Mouse (Mus musculus) stomach, embryonic 14.5 days (tissue): Measurements from ENCODE around the gene Mettl14. TPM values are rescaled to one million over a fixed set of nuclear protein-coding genes. Genes with fewer than 3 reads are reported as not detected.
"Not testable (repeated sequence)": the region's sequence is repeated elsewhere in the genome, so short reads cannot be mapped to it uniquely, and the experiment has no call there.

Source experiments
- ATAC-seq: fragments of 200-750 bp; cut with Nextera tagmentation; 2 replicates; pipeline ENCODE4 v1.8.0; 2017; ENCODE audit warnings: low read depth, moderate TSS enrichment; ENCODE audit not compliant: insufficient number of reproducible peaks, insufficient read depth, low FRiP score
- H3K27ac ChIP-seq: fragments of 300-500 bp; sonication (generic); 2 replicates; pipeline ENCODE4 v1.5.1; 2014; ENCODE audit warnings: mild to moderate bottlenecking, low read length, moderate library complexity, mixed read lengths
- H3K27me3 ChIP-seq: fragments of 300-500 bp; sonication (generic); 2 replicates; pipeline ENCODE4 v1.6.1; 2014; ENCODE audit warnings: low read length, control low read depth, mixed read lengths; ENCODE audit not compliant: control insufficient read depth, insufficient read depth
- H3K36me3 ChIP-seq: fragments of 300-500 bp; sonication (generic); 2 replicates; pipeline ENCODE4 v1.6.1; 2014; ENCODE audit warnings: mild to moderate bottlenecking, control low read depth, low read length, moderate library complexity, mixed read lengths; ENCODE audit not compliant: control insufficient read depth, insufficient read depth
- H3K4me1 ChIP-seq: fragments of 300-500 bp; sonication (generic); 2 replicates; pipeline ENCODE4 v1.6.1; 2014; ENCODE audit warnings: low read length, control low read depth, mixed read lengths; ENCODE audit not compliant: control insufficient read depth, insufficient read depth
- H3K4me2 ChIP-seq: fragments of 300-500 bp; sonication (generic); replicated peaks from 2 replicates; pipeline ENCODE4 v1.6.1; 2014; ENCODE audit warnings: low read depth, low read length, control low read depth
- H3K4me3 ChIP-seq: fragments of 300-500 bp; sonication (generic); 2 replicates; pipeline ENCODE4 v1.5.1; 2014; ENCODE audit warnings: low read depth, low read length, control low read depth
- H3K9ac ChIP-seq: fragments of 300-500 bp; sonication (generic); replicated peaks from 2 replicates; pipeline ENCODE4 v1.6.1; 2014; ENCODE audit warnings: low read depth, mild to moderate bottlenecking, control low read depth, low read length, moderate library complexity, mixed read lengths
- H3K9me3 ChIP-seq: fragments of 300-500 bp; sonication (generic); 2 replicates; pipeline ENCODE4 v1.6.1; 2016; ENCODE audit warnings: low read depth, low read length, control low read depth; ENCODE audit not compliant: control insufficient read depth
- whole genome bisulfite sequencing: fragments of 180-500 bp; shearing (Covaris S2); extraction: QIAGEN DNeasy Blood & Tissue Kit; methylation state at CpG from one replicate; pipeline ENCODE4 v1.1.7; 2014; 5-methylcytosine and 5-hydroxymethylcytosine counted together
- polyA plus RNA-seq: library from polyadenylated mRNA; unstranded; fragments of >200 nt; fragmentation: Nextera tagmentation; extraction: Ambion mirVana; gene quantifications from 2 replicates; pipeline ENCODE4 v1.2.1, GENCODE M21; 2014

Gene Mettl14
- polyA plus RNA-seq, 1 experiment from 2014 or later: 21.3 TPM

DNA sequence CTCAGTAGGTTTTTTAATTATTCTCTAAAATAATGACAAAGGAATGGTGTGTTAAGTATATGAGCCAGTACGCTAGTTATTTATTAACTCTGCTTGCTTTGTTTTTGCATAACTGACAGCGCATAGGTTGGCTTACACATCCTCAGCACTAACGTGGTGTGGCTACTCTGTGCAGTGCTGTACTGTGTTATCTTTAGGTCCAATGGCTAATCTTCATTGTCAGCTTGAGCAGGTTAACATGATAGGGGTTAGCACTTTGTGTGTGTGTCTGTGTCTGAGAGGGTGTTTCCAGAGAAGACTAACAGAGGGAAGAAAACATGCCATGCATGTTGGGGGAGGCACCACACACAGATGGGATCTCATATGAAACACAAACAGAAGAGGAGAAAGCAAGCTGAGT, 19.0 kb upstream of the Mettl14 start:
- Histone ChIP-seq H3K36me3 (no peaks in the 10 kb centered on the region), H3K27ac (no peak overlapping the region), H3K4me3 (no peak overlapping the region), H3K27me3 (no peaks in the 10 kb centered on the region), H3K4me1 (no peaks in the 10 kb centered on the region), H3K4me2 (no peak overlapping the region), H3K9me3 (no peaks in the 10 kb centered on the region), H3K9ac (no peak overlapping the region)
- WGBS: 79% methylated on average over 3 of the region's 3 CpGs
- no peak for ATAC-seq

DNA sequence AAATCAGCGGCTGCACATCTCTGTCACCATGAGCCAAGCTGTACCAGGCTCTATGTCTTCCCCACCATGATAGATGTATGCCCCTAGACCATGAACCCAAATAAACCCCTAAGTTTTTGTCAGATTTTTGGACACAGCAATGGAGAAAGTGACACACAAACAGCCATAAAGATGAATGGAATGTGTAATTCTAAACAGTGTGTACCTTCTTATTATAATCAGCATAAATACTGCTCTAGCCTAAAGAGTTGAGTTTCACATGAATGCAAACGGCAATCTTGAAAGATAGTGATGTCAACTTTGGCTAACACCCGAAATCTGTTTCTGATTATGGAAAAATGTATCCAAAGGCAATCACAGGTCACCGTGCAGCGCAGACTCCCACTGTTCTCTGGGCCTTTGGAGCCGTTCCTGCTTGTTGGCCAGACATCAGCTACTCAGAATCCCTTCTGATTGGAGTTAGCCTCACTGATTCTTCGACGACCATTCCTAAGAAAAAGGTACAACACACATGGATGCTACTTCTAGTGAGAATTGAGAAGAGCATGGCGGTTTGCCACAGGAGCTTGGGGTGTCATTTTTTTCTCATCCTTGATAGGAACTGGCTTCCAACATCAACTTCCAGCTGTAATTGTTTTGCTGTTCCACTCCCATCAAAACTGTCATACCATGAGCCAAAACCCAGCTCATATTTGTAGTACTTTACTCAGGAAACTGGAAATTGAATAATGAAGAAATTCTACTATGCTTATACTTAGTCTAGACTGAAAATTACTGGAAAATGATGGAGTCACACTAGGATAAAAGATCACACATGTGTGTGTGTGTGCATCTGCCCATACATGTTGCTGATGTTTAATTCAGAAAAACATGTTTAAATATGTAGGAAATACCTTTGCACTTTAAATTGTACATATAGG, 11.9 kb upstream of the Mettl14 start:
- no peaks in the 10 kb centered on the region for H3K4me1 ChIP-seq
- no peaks in the 10 kb centered on the region for H3K9me3 ChIP-seq
- no peak overlapping the region for H3K4me3 ChIP-seq
- WGBS: 79% methylated on average over 9 of the region's 9 CpGs
- ATAC-seq: no peak
- H3K4me2 ChIP-seq: no peak overlapping the region
- H3K27ac ChIP-seq: no peak overlapping the region
- H3K9ac ChIP-seq: no peak overlapping the region
- H3K36me3 ChIP-seq: no peaks in the 10 kb centered on the region
- no peaks in the 10 kb centered on the region for H3K27me3 ChIP-seq

DNA sequence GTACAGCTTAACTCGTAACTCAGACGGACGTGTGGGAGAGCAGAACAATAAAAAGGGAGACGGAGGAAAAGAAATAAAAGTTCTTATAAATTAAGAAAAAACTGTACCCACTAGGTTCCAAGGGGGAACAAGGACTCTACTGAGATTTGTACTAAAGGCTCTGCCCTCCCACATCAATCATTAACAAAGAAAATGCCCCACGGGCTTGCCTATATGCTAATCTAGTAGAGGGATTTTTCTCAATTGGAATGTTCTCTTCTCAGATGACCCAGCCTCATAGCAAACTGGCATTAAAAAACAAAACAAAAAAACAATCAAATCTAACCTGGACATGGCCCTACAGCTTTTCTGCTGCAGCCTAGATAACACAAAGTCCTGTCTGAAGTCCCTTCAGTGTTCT, 9.7 kb upstream of the Mettl14 start:
- H3K27me3 ChIP-seq: no peaks in the 10 kb centered on the region
- H3K4me1 ChIP-seq: no peaks in the 10 kb centered on the region
- no peaks in the 10 kb centered on the region for H3K9me3 ChIP-seq
- no peak overlapping the region for H3K9ac ChIP-seq
- no peak overlapping the region for H3K4me3 ChIP-seq
- no peak for ATAC-seq
- no peak overlapping the region for H3K27ac ChIP-seq
- WGBS: 79% methylated on average over 5 of the region's 5 CpGs
- H3K4me2 ChIP-seq: no peak overlapping the region
- H3K36me3 ChIP-seq: no peaks in the 10 kb centered on the region

DNA sequence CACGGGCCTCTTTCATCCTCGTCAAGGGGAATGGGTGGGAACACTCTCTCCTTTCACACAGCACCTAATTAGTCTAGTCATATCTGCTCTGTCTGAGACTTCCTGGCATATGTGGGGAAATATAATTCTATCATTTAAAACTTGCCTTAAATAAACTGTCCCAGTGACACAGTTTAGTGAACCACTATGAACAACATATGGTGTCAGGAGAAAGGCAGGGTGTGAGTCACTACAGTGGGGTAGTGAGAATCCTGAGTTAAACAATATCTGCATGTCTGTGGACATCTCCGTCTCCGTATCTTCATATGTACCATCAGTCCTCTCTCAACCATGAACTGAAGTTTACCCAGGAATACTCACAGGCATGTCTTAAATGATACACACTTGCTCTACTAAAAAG, 5.3 kb upstream of the Mettl14 start:
- H3K36me3 ChIP-seq: no peaks in the 10 kb centered on the region
- 65% methylated on average over 4 of the region's 4 CpGs for WGBS
- no peaks in the 10 kb centered on the region for H3K4me1 ChIP-seq
- no peak for ATAC-seq
- no peak overlapping the region for H3K4me3 ChIP-seq
- H3K9ac ChIP-seq: no peak overlapping the region
- H3K4me2 ChIP-seq: no peak overlapping the region
- no peaks in the 10 kb centered on the region for H3K27me3 ChIP-seq
- H3K9me3 ChIP-seq: no peaks in the 10 kb centered on the region
- no peak overlapping the region for H3K27ac ChIP-seq

DNA sequence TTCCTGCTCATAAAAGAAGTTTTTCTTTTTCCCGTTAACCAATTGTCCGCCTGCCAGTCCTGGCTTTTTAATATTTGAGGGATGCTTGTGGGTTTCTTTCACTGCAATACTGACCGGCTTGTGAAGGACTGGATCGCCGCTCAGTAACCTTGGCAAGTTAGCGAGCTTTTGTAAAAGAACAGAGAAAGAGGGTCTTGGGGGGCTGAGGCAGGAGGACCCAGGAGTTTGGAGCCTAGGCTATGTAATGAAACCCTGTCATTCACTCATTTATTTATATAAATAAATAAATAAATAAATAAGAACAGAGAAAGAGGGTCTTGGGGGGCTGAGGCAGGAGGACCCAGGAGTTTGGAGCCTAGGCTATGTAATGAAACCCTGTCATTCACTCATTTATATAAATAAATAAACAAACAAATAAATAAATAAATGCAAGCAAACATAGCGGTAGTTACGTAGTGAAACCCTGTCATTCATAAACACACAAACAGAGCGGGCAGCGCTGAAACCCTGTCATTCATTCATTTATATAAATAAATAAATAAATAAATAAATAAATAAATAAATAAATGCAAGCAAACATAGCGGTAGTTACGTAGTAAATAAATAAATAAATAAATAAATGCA, 361 bp upstream of the Mettl14 start:
- WGBS: 16% methylated on average over 12 of the region's 12 CpGs
- Histone ChIP-seq H3K27ac (peak overlapping the region; percentile 79), H3K4me2 (peak overlapping the region; percentile 49), H3K4me1 (peaks cover 11% of the 10 kb centered on the region; the same call in 1 of the 2 replicates), H3K9ac (peak overlapping the region; percentile 45; the same call in 1 of the 2 replicates), H3K4me3 (peak overlapping the region; percentile 66)
- not testable (repeated sequence) for H3K36me3 ChIP-seq, H3K27me3 ChIP-seq, H3K9me3 ChIP-seq
- ATAC-seq: peak; percentile 78

DNA sequence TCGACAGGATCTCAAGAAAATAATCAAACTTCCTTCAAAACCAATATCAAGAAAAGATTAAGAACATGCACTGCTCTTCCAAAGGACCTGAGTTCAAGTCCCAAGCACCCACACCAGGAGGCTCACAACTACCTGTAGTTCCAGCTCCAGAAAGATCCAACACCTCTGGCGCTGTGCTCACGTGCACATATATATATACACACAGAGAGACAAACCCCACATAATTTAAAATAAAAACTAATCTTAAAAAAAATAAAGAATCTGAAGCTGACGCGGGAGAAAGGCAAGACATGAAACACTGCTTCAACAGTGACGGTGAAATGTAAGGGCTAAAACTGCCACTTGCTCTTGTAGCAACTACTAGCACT, 806 bp downstream of the Mettl14 start:
- peak; percentile 14; the same call in 1 of the 2 replicates for ATAC-seq
- Histone ChIP-seq H3K4me3 (peak overlapping the region; percentile 66), H3K9me3 (no peaks in the 10 kb centered on the region)

DNA sequence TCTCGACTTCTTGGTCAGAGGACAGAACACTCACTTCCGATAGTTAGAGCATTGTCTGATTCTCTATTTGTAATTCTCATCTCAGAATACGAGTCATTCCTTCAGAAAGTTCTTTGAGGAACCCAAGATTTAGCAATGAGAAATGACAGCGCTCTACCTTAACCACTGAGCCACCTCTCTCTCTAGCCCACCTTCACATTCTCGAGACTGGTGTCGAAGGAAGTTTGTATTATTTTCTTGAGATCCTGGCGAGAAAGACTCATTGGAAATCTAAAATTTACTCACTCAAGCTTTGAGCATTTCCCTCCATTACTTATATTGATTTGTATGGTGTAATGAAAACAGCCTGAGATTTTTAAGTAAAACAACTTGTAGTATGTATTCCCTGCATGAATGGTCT, 1.5 kb downstream of the Mettl14 start:
- Histone ChIP-seq H3K9me3 (no peaks in the 10 kb centered on the region), H3K36me3 (peaks cover 11% of the 10 kb centered on the region; the same call in 1 of the 2 replicates), H3K4me3 (peak overlapping the region; percentile 66; the same call in 1 of the 2 replicates), H3K4me1 (peaks cover 11% of the 10 kb centered on the region; the same call in 1 of the 2 replicates), H3K27me3 (no peaks in the 10 kb centered on the region), H3K27ac (no peak overlapping the region), H3K9ac (no peak overlapping the region), H3K4me2 (peak overlapping the region; percentile 71)
- ATAC-seq: no peak
- 86% methylated on average over 7 of the region's 7 CpGs for WGBS

More for the DNA sequence above, 806 bp downstream of the Mettl14 start:
- H3K9ac ChIP-seq: peak overlapping the region; percentile 45
- H3K27ac ChIP-seq: peak overlapping the region; percentile 79
- H3K4me1 ChIP-seq: peaks cover 11% of the 10 kb centered on the region; the same call in 1 of the 2 replicates
- H3K27me3 ChIP-seq: no peaks in the 10 kb centered on the region
- peak overlapping the region; percentile 71 for H3K4me2 ChIP-seq
- WGBS: 9% methylated on average over 6 of the region's 6 CpGs
- H3K36me3 ChIP-seq: peaks cover 11% of the 10 kb centered on the region; the same call in 1 of the 2 replicates

DNA sequence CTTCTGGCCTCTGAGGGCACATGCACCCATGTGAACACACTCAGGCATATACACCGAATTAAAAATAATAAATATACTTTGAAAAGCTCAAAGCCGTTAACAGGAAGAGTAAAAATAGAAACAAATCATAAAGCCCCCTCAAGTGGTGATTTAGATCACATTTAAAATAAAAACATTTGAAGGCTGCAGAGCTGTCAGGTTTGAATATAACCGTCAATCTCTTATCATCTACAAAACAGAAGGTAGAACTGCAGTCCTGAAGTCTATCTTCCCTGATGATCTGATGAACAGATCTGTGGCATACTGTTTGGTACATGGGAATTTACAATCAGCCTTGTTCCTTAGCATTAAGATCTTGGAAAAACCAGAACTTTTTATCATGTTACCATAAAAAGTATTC, 9.3 kb downstream of the Mettl14 start:
- no peak for ATAC-seq
- no peak overlapping the region for H3K27ac ChIP-seq
- WGBS: 90% methylated on average over 3 of the region's 3 CpGs
- no peaks in the 10 kb centered on the region for H3K4me1 ChIP-seq
- H3K9ac ChIP-seq: no peak overlapping the region
- no peak overlapping the region for H3K4me3 ChIP-seq
- H3K9me3 ChIP-seq: no peaks in the 10 kb centered on the region
- no peaks in the 10 kb centered on the region for H3K27me3 ChIP-seq
- H3K36me3 ChIP-seq: peaks cover 20% of the 10 kb centered on the region
- H3K4me2 ChIP-seq: no peak overlapping the region
